Comparison of ENCODE assay signal across 23 mouse cellular contexts in genomic region chr5:110521822-110522221, GRCm38 (mm10). TPM values are rescaled to one million over a fixed set of nuclear protein-coding genes. Genes with fewer than 3 reads are reported as not detected.
DNase-seq lines count a peak whose midpoint lies in the region; ATAC-seq lines count a peak whose summit lies in the region.
"Had no signal": no experiment of that assay in that cellular context is flagged by ENCODE, and none has a peak within 500 bp of the region (broad histone marks: within the 10 kb centered on the region; RNA-seq: fewer than 3 reads in every experiment).

No protein-coding gene starts in this region.

- no peak for DNase-seq in frontal cortex, postnatal 25 days (ENCODE audit: low spot score in 2 of 2)
- peak; percentile 76 for DNase-seq in layer of hippocampus, adult 9-11 months
- no peak for DNase-seq in layer of hippocampus, postnatal 10 days (ENCODE audit: low spot score in 2 of 2)
- DNase-seq in right cerebral cortex, adult 2 months (ENCODE audit: low spot score in 2 of 2): peak; percentile 47 to 53
- DNase-seq in right cerebral cortex, postnatal 25 days: no peak
- DNase-seq in right cerebral cortex, postnatal 4 days: peak; percentile 36
- DNase-seq in yolk sac, embryonic 10.5 days (ENCODE audit: low spot score): no peak
- DNase-seq: adrenal gland, postnatal 25 days; cerebellum, adult 11-12 months; cerebellum, postnatal 10 days; gastrocnemius, postnatal 10 days; heart, postnatal 10 days; kidney, adult 9 months; kidney, postnatal 14 days; lung, postnatal 4 days had no signal

- ATAC-seq in frontal cortex, adult (ENCODE audit: low TSS enrichment): peak; percentile 48
- ATAC-seq: forebrain, embryonic 15.5 days; hindbrain, postnatal 0 days; intestine, embryonic 16.5 days; midbrain, embryonic 15.5 days had no signal

RNA-seq across cellular contexts. Expression of gene Galnt9, which starts 22.3 kb away (rescaled TPM):
- total RNA-seq in layer of hippocampus, postnatal 10 days (2021): 10 to 100 TPM; 76.5 to 77.2 TPM
- total RNA-seq: granulocyte monocyte progenitor cell, adult 5-6 weeks; heart, postnatal 10 days; liver, adult 2 months; megakaryocyte-erythroid progenitor cell, adult 5-6 weeks had no signal

Comparison
In these comparisons a context has a peak if more than half of its experiments do, and no peak if none do; other contexts are left out.
1. DNase-seq: peak in layer of hippocampus, adult 9-11 months (single experiment), right cerebral cortex, adult 2 months (2 of 2) and right cerebral cortex, postnatal 4 days (single experiment); none in frontal cortex, postnatal 25 days (0 of 2), layer of hippocampus, postnatal 10 days (0 of 2), right cerebral cortex, postnatal 25 days (single experiment) and yolk sac, embryonic 10.5 days (single experiment).